Mouse (Mus musculus) liver, embryonic 14.5 days (tissue): ENCODE results near the gene D430041D05Rik. TPM values are rescaled to one million over a fixed set of nuclear protein-coding genes. Genes with fewer than 3 reads are reported as not detected.

ENCODE experiments used
- ATAC-seq: fragments of 200-750 bp; cut with Nextera tagmentation; 2 replicates; pipeline ENCODE4 v1.8.0; 2017; ENCODE audit warnings: moderate number of reproducible peaks, mild to moderate bottlenecking, moderate library complexity; ENCODE audit not compliant: insufficient read depth
- DNase-seq, 3 experiments: peaks; one replicate each; pipeline ENCODE4 v3.0.0-alpha.2; 2012 to 2013; ENCODE audit warnings: low read depth in 3 of 3, low spot score in 3 of 3
- H3K27ac ChIP-seq: fragments of 300-500 bp; sonication (generic); 2 replicates; pipeline ENCODE4 v1.5.1; 2014; ENCODE audit warnings: moderate library complexity, mild to moderate bottlenecking, control low read depth, inconsistent platforms
- H3K27me3 ChIP-seq: fragments of 300-500 bp; sonication (generic); 2 replicates; pipeline ENCODE4 v1.6.1; 2014; ENCODE audit warnings: mild to moderate bottlenecking, low read length, moderate library complexity; ENCODE audit not compliant: control insufficient read depth, insufficient read depth
- H3K36me3 ChIP-seq: fragments of 300-500 bp; sonication (generic); replicated peaks from 2 replicates; pipeline ENCODE4 v1.6.1; 2014; ENCODE audit warnings: low read depth; ENCODE audit not compliant: control insufficient read depth, insufficient read depth
- H3K4me1 ChIP-seq, 2 experiments: fragments of 200-500 bp in 1 of 2; fragments of 300-500 bp in 1 of 2; sonication (generic) in 1 of 2; replicated peaks; 2 replicates each; pipeline ENCODE4 v1.6.1; 2012 to 2014; ENCODE audit warnings: antibody characterized with exemption in 1 of 2, inconsistent platforms in 1 of 2, low read length in 1 of 2; ENCODE audit not compliant: control insufficient read depth in 2 of 2, insufficient read depth in 2 of 2
- H3K4me2 ChIP-seq: fragments of 300-500 bp; sonication (generic); 2 replicates; pipeline ENCODE4 v1.6.1; 2014; ENCODE audit warnings: low read depth, mild to moderate bottlenecking, control low read depth, moderate library complexity
- H3K4me3 ChIP-seq, 2 experiments: fragments of 200-500 bp in 1 of 2; fragments of 300-500 bp in 1 of 2; sonication (generic) in 1 of 2; 2 replicates each; pipeline ENCODE4 v1.5.1; 2012 to 2014; ENCODE audit warnings: low read depth in 2 of 2, low read length in 2 of 2, mild to moderate bottlenecking in 2 of 2, control low read depth in 1 of 2, inconsistent platforms in 1 of 2, moderate library complexity in 1 of 2; ENCODE audit not compliant: insufficient read depth in 1 of 2
- H3K9ac ChIP-seq: fragments of 300-500 bp; sonication (generic); replicated peaks from 2 replicates; pipeline ENCODE4 v1.6.1; 2014; ENCODE audit warnings: mild to moderate bottlenecking, control low read depth, moderate library complexity
- H3K9me3 ChIP-seq: fragments of 300-500 bp; sonication (generic); 2 replicates; pipeline ENCODE4 v1.6.1; 2016; ENCODE audit warnings: low read length, mixed read lengths; ENCODE audit not compliant: control insufficient read depth
- CTCF ChIP-seq: IDR thresholded peaks from 2 replicates; pipeline ENCODE4 v1.5.1; 2016; ENCODE audit warnings: antibody characterized with exemption, low read depth, control low read depth
- EP300 ChIP-seq: IDR thresholded peaks from 2 replicates; pipeline ENCODE4 v1.6.1; 2016; ENCODE audit warnings: antibody characterized with exemption, low read depth
- WGBS: fragments of 180-500 bp; shearing (Covaris S2); extraction: QIAGEN DNeasy Blood & Tissue Kit; methylation state at CpG from one replicate; pipeline ENCODE4 v1.1.7; 2014; ENCODE audit not compliant: insufficient replicate concordance; 5-methylcytosine and 5-hydroxymethylcytosine counted together
- polyA plus RNA-seq, 2 experiments: library from polyadenylated mRNA; depleted of rRNA in 1 of 2; stranded (reverse) in 1 of 2; unstranded in 1 of 2; fragments of >200 nt; fragmentation: Nextera tagmentation in 1 of 2; extraction: Ambion mirVana in 1 of 2; gene quantifications; 2 replicates each; pipeline versions ENCODE4 v1.2.1 to v1.2.3; 2012 to 2014

The D430041D05Rik gene
- polyA plus RNA-seq, 2 experiments, result under 0.01 TPM; not detected in 1

DNA sequence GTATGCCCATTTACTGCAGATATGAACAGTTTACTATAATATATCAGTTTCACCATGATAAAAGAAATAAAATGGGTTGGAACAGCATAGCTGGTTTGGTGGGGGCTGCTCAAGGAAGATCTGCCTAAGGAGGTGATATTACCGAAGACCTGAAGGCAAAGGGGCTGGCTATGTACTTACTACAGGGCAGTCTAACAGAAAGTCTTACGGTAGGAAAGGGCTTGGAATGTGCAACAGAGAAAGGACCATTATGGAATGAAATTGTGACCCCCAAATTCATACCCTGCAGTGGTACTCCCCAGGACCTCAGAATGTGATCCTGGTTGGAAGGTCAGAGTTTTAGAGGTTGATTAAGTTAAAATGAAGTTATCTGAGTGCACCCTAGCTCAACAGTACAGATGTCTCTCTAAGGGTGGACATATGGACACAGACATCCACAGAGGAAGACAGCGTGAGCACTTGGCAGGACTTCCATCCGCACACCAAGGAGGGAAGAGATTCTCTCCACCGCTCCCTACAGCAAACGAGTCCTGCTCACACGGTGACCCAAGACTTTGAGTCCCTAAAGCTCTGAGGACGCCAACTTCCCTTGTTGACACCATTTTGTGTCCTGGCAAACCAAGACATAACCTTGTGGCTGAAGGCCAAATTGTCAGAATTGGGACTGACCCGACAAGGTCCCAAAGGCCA is 235.2 kb downstream of the D430041D05Rik start:
- H3K4me2 ChIP-seq, result no peak overlapping the region
- no peak overlapping the region for H3K4me3 ChIP-seq
- ATAC-seq (no peak), DNase-seq (no peak)
- no peaks in the 10 kb centered on the region for H3K27me3 ChIP-seq
- no peak overlapping the region for H3K9ac ChIP-seq
- H3K27ac ChIP-seq, result no peak overlapping the region
- no peaks in the 10 kb centered on the region for H3K9me3 ChIP-seq
- 63% methylated on average over 9 of the region's 9 CpGs for WGBS
- no peaks in the 10 kb centered on the region for H3K36me3 ChIP-seq
- H3K4me1 ChIP-seq, result no peaks in the 10 kb centered on the region; a peak in 1 of 4 replicates
- no peak for TF ChIP-seq CTCF
- no peak for TF ChIP-seq EP300

DNA sequence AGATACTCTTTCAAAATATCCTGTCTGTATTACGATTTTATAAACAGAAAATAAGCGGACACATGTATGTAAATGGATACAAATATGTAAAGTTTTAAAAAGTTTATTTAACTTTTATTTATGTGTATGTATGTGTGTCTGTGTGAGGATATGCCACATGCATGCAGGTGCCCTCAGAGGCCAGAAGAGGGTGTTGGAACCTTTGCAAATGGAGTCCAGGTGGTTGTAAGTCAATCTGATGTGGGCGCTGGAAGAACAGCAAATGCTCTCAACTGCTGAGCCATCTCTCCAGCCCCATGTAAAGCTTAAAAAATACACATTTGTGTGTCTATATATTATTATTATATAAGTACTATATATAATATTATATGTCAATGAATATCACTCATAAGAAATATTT is 237.4 kb downstream of the D430041D05Rik start:
- H3K27ac ChIP-seq, result no peak overlapping the region
- no peaks in the 10 kb centered on the region for H3K36me3 ChIP-seq
- H3K4me3 ChIP-seq, result no peak overlapping the region
- DNase-seq (no peak), ATAC-seq (no peak)
- no peak overlapping the region for H3K4me2 ChIP-seq
- H3K9ac ChIP-seq, result no peak overlapping the region
- 67% methylated on average over 3 of the region's 3 CpGs for WGBS
- H3K27me3 ChIP-seq, result no peaks in the 10 kb centered on the region
- TF ChIP-seq CTCF, result no peak
- TF ChIP-seq EP300, result no peak
- H3K9me3 ChIP-seq, result no peaks in the 10 kb centered on the region
- H3K4me1 ChIP-seq, result no peaks in the 10 kb centered on the region; a peak in 1 of 4 replicates

DNA sequence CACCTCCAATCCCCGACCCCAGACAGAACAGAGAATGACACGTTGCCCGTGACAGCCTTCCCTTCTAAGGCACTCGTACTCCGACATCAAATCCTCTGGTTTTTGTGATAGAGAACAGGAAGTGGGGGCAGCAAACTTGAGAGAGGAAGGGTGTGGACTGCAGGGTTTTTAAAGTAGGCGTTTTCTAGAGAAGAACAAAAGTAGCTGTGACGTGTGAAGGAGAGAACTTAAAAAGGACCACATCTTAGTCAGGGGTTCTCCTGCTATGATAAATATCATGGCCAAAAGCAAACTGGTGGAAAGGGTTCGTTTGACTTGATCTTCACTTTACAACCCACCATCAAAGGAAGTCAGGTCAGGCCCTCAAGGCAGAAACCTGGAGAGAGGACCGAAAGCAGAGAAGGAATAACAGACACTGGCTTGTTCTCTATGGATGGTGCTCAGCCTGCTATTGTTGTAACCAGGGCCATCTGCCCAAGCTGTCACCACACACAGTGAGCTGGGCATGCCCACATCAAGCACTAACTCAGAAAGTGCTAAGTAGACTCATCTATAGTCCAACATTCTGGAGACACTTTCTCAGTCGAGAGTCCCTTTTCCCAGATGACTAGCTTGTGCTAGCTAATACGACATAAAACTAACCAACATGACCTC is 238.0 kb downstream of the D430041D05Rik start:
- ATAC-seq (no peak), DNase-seq (no peak)
- Histone ChIP-seq H3K4me3 (no peak overlapping the region), H3K9me3 (no peaks in the 10 kb centered on the region), H3K27me3 (no peaks in the 10 kb centered on the region), H3K9ac (no peak overlapping the region), H3K36me3 (no peaks in the 10 kb centered on the region), H3K4me2 (no peak overlapping the region), H3K4me1 (no peaks in the 10 kb centered on the region; a peak in 1 of 4 replicates), H3K27ac (no peak overlapping the region)
- no peak for TF ChIP-seq EP300
- no peak for TF ChIP-seq CTCF
- 22% methylated on average over 11 of the region's 11 CpGs for WGBS

DNA sequence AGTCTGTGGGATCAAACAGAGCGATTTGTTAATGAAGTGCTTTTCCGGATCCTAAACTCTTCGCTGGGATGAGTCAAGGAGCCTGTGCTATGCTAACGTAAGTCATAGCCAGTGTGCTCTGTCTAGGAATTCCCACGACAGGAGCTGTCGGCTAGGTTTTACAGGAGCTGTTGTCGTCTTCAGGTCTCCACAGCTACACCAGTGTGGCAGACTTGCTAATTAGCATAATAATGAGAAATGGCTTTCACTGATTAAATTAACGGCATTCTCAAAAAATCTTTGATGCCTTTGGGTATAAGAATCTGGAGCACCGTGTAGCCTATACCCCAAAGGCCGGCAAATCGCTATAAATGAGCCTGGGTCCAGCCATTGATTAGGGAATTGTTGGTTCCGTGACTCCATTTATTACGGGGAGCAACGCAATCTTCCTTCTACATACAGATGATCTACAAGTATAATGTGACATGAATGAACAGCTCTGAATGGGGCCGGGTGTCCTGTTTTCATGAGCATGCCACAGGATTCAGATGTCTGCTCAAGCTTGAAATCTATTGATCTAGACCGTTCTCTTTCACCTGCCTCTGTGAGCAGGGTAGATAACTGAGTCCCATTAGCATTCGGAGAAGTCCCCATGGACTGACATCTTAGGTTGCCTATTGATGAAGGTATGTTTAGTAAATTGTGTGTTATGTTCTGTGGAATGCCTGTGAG is 242.5 kb downstream of the D430041D05Rik start:
- Histone ChIP-seq H3K36me3 (no peaks in the 10 kb centered on the region), H3K4me3 (no peak overlapping the region), H3K4me2 (no peak overlapping the region), H3K4me1 (no peaks in the 10 kb centered on the region), H3K9me3 (no peaks in the 10 kb centered on the region), H3K9ac (no peak overlapping the region), H3K27ac (no peak overlapping the region), H3K27me3 (no peaks in the 10 kb centered on the region; the same call in 1 of the 2 replicates)
- 79% methylated on average over 17 of the region's 17 CpGs for WGBS
- DNase-seq, result no peak
- TF ChIP-seq CTCF (no peak), EP300 (no peak)
- ATAC-seq, result no peak

DNA sequence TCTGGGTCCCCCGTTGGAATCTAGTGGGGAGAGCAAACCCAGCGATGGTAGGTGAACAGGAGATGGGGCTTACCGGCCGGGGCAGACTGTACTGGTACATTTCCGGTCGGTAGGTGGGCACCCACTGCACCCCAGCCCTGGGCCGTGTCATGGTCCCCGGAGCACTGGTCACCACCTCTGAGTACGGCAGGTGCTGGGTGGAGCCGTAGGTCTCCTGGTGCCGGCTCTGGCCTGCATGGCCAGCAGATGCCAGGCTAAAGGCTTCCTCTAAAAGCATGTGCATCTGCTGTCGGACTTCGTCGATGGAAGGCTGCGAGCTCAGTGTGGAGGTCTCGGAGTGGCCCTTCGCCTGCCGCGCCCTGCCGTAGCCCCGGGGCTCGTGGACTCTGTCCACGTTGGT is 243.0 kb downstream of the D430041D05Rik start:
- ATAC-seq (no peak), DNase-seq (no peak)
- Histone ChIP-seq H3K4me1 (no peaks in the 10 kb centered on the region), H3K27me3 (no peaks in the 10 kb centered on the region; the same call in 1 of the 2 replicates), H3K4me3 (no peak overlapping the region), H3K9me3 (no peaks in the 10 kb centered on the region), H3K36me3 (no peaks in the 10 kb centered on the region), H3K27ac (no peak overlapping the region), H3K4me2 (no peak overlapping the region), H3K9ac (no peak overlapping the region)
- WGBS, result 86% methylated on average over 23 of the region's 23 CpGs
- TF ChIP-seq EP300, result no peak
- TF ChIP-seq CTCF, result no peak
